In genomic region chr1:38248027-38248426, GRCm38 (mm10) we compare ENCODE assay signal across 12 mouse cellular contexts.
DNase-seq lines count a peak whose midpoint lies in the region; ATAC-seq and TF ChIP-seq lines count a peak whose summit lies in the region.
"Had no signal": no experiment of that assay in that cellular context is flagged by ENCODE, and none has a peak within 500 bp of the region (broad histone marks: within the 10 kb centered on the region; RNA-seq: fewer than 3 reads in every experiment).

No protein-coding gene starts in this region.

- H3K4me2 ChIP-seq in midbrain, embryonic 11.5 days: no peak overlapping the region
- no peak overlapping the region for H3K4me2 ChIP-seq in hindbrain, postnatal 0 days (ENCODE audit: low read depth, low read length)
- H3K4me2 ChIP-seq in stomach, embryonic 15.5 days: no peak overlapping the region

- H3K4me1 ChIP-seq in midbrain, embryonic 11.5 days (ENCODE audit: control insufficient read depth, insufficient read depth, low read length): no peaks in the 10 kb centered on the region
- no peaks in the 10 kb centered on the region for H3K4me1 ChIP-seq in midbrain, embryonic 10.5 days
- no peaks in the 10 kb centered on the region for H3K4me1 ChIP-seq in hindbrain, postnatal 0 days (ENCODE audit: insufficient read depth, low read length)
- H3K4me1 ChIP-seq in stomach, embryonic 15.5 days: 0 out of 2 replicates have a peak, but pooled peaks cover 8% of the 10 kb centered on the region

- DNase-seq in heart, adult 11 months: peak; percentile 93
- no peak for DNase-seq in heart, postnatal 25 days (ENCODE audit: low spot score)
- peak; percentile 66 for DNase-seq in midbrain, embryonic 11.5 days (ENCODE audit: low spot score, missing footprints)
- DNase-seq in midbrain, embryonic 10.5 days (ENCODE audit: low spot score): no peak
- no peak for DNase-seq in hindbrain, postnatal 0 days (ENCODE audit: low spot score)
- no peak for DNase-seq in retina, embryonic 14.5 days (ENCODE audit: low spot score)
- no peak for DNase-seq in cerebellum, postnatal 36 days
- DNase-seq: heart, adult 2 months; retina, postnatal 1 day had no signal

- no peak overlapping the region for H3K4me3 ChIP-seq in midbrain, embryonic 11.5 days (ENCODE audit: low read depth, low read length)
- H3K4me3 ChIP-seq in midbrain, embryonic 10.5 days: no peak overlapping the region
- H3K4me3 ChIP-seq in hindbrain, postnatal 0 days (ENCODE audit: low read length): no peak overlapping the region
- H3K4me3 ChIP-seq in stomach, embryonic 15.5 days (replicated peaks): no peak overlapping the region
- H3K4me3 ChIP-seq: heart, adult 2 months had no signal

- no peak overlapping the region for H3K9ac ChIP-seq in midbrain, embryonic 11.5 days (ENCODE audit: low read length)
- no peak overlapping the region for H3K9ac ChIP-seq in hindbrain, postnatal 0 days (replicated peaks; ENCODE audit: low read length)
- H3K9ac ChIP-seq in stomach, embryonic 15.5 days: no peak overlapping the region

- no peaks in the 10 kb centered on the region for H3K9me3 ChIP-seq in midbrain, embryonic 11.5 days (ENCODE audit: control insufficient read depth, low read length)
- H3K9me3 ChIP-seq in midbrain, embryonic 10.5 days (replicated peaks): no peaks in the 10 kb centered on the region
- H3K9me3 ChIP-seq in hindbrain, postnatal 0 days (ENCODE audit: low read length): no peaks in the 10 kb centered on the region
- H3K9me3 ChIP-seq in stomach, embryonic 15.5 days: no peaks in the 10 kb centered on the region

- WGBS in midbrain, embryonic 11.5 days: 69% methylated on average over 9 of the region's 9 CpGs
- WGBS in midbrain, embryonic 10.5 days: 77% methylated on average over 9 of the region's 9 CpGs
- 37% methylated on average over 9 of the region's 9 CpGs for WGBS in hindbrain, postnatal 0 days
- 22% methylated on average over 9 of the region's 9 CpGs for WGBS in stomach, embryonic 15.5 days

- intact Hi-C loops in heart, postnatal 25 days (cut with DNase I): no loop called here

- no peak overlapping the region for H3K27ac ChIP-seq in midbrain, embryonic 11.5 days (ENCODE audit: low read depth, low read length)
- H3K27ac ChIP-seq in midbrain, embryonic 10.5 days (replicated peaks): no peak overlapping the region
- H3K27ac ChIP-seq in hindbrain, postnatal 0 days: peak overlapping the region; percentile 32; the same call in 1 of the 2 replicates
- H3K27ac ChIP-seq in stomach, embryonic 15.5 days: no peak overlapping the region
- H3K27ac ChIP-seq: heart, adult 2 months; macrophage had no signal

- no peak for ATAC-seq in midbrain, embryonic 11.5 days (ENCODE audit: low FRiP score)
- no peak for ATAC-seq in hindbrain, postnatal 0 days
- ATAC-seq in stomach, embryonic 15.5 days (ENCODE audit: insufficient read depth, low FRiP score, low read depth): peak; percentile 29; the same call in 1 of the 2 replicates
- ATAC-seq: CD4-positive, CD25-positive, alpha-beta regulatory T cell, adult 4 months had no signal

- H3K36me3 ChIP-seq in midbrain, embryonic 11.5 days (ENCODE audit: control insufficient read depth, insufficient read depth, low read length): no peaks in the 10 kb centered on the region
- no peaks in the 10 kb centered on the region for H3K36me3 ChIP-seq in midbrain, embryonic 10.5 days
- H3K36me3 ChIP-seq in hindbrain, postnatal 0 days (ENCODE audit: insufficient read depth, low read length): no peaks in the 10 kb centered on the region
- H3K36me3 ChIP-seq in stomach, embryonic 15.5 days: no peaks in the 10 kb centered on the region

- H3K27me3 ChIP-seq in midbrain, embryonic 11.5 days (ENCODE audit: control insufficient read depth, insufficient read depth, low read length): no peaks in the 10 kb centered on the region
- H3K27me3 ChIP-seq in midbrain, embryonic 10.5 days (ENCODE audit: low read depth, poor library complexity, severe bottlenecking): no peaks in the 10 kb centered on the region
- H3K27me3 ChIP-seq in hindbrain, postnatal 0 days (ENCODE audit: insufficient read depth, low read length): no peaks in the 10 kb centered on the region
- H3K27me3 ChIP-seq in stomach, embryonic 15.5 days (replicated peaks): no peaks in the 10 kb centered on the region

- TF ChIP-seq CTCF in hindbrain, postnatal 0 days (IDR thresholded peaks at IDR 0.05; ENCODE audit: low read depth): no peak

Comparison
In these comparisons a context has a peak if more than half of its experiments do, and no peak if none do; other contexts are left out.
1. DNase-seq: peak in heart, adult 11 months (single experiment) and midbrain, embryonic 11.5 days (single experiment); none in heart, postnatal 25 days (single experiment), midbrain, embryonic 10.5 days (single experiment), hindbrain, postnatal 0 days (single experiment), retina, embryonic 14.5 days (single experiment) and cerebellum, postnatal 36 days (0 of 2).